Mouse (Mus musculus): Measurements from ENCODE around the gene Efcab11.

- TF ChIP-seq CTCF (IDR thresholded peaks at IDR 0.05; ENCODE audit: borderline replicate concordance, control insufficient read depth, extremely low read depth, insufficient read depth, low read length, poor library complexity): no peak
- no peak for TF ChIP-seq POLR2A (IDR thresholded peaks at IDR 0.05; ENCODE audit: control insufficient read depth, extremely low read depth, insufficient read depth, low read length, poor library complexity)
Measured at GRCm38 (mm10) chr12:99773636-99774193, 110.5 kb downstream of the Efcab11 start.
